Mouse (Mus musculus) lung, postnatal 0 days (tissue): Measurements from ENCODE around the gene Elk4. TPM values are rescaled to one million over a fixed set of nuclear protein-coding genes. Genes with fewer than 3 reads are reported as not detected.

Experiments
- ATAC-seq: fragments of 200-750 bp; cut with Nextera tagmentation; 2 replicates; pipeline ENCODE4 v1.8.0; 2017; ENCODE audit warnings: moderate library complexity
- DNase-seq: peaks from one replicate; pipeline ENCODE4 v3.0.0-alpha.2; 2016; ENCODE audit warnings: low spot score
- H3K27ac ChIP-seq: fragments of 300-500 bp; sonication (generic); 2 replicates; pipeline ENCODE4 v1.5.1; 2014; ENCODE audit warnings: antibody characterized with exemption, mild to moderate bottlenecking, low read length, mixed read lengths
- H3K27me3 ChIP-seq: fragments of 300-500 bp; sonication (generic); replicated peaks from 2 replicates; pipeline ENCODE4 v1.6.1; 2014; ENCODE audit warnings: low read length, mixed read lengths; ENCODE audit not compliant: insufficient read depth
- H3K36me3 ChIP-seq: fragments of 300-500 bp; sonication (generic); 2 replicates; pipeline ENCODE4 v1.6.1; 2014; ENCODE audit warnings: low read length, mixed read lengths; ENCODE audit not compliant: insufficient read depth
- H3K4me1 ChIP-seq: fragments of 300-500 bp; sonication (generic); 2 replicates; pipeline ENCODE4 v1.6.1; 2014; ENCODE audit warnings: antibody characterized with exemption, low read depth, low read length, mixed read lengths; ENCODE audit not compliant: insufficient read depth
- H3K4me2 ChIP-seq: fragments of 300-500 bp; sonication (generic); replicated peaks from 2 replicates; pipeline ENCODE4 v1.6.1; 2014; ENCODE audit warnings: low read depth, mild to moderate bottlenecking, low read length, moderate library complexity, mixed read lengths
- H3K4me3 ChIP-seq: fragments of 300-500 bp; sonication (generic); 2 replicates; pipeline ENCODE4 v1.5.1; 2014; ENCODE audit warnings: low read depth, low read length
- H3K9ac ChIP-seq: fragments of 300-500 bp; sonication (generic); replicated peaks from 2 replicates; pipeline ENCODE4 v1.6.1; 2014; ENCODE audit warnings: low read depth, mild to moderate bottlenecking
- H3K9me3 ChIP-seq: fragments of 300-500 bp; sonication (generic); 2 replicates; pipeline ENCODE4 v1.6.1; 2016; ENCODE audit warnings: low read length, mixed read lengths
- CTCF ChIP-seq: IDR thresholded peaks from 2 replicates; pipeline ENCODE4 v1.5.1; 2016; ENCODE audit warnings: antibody characterized with exemption, mild to moderate bottlenecking
- EP300 ChIP-seq: IDR thresholded peaks from 2 replicates; pipeline ENCODE4 v1.6.1; 2016; ENCODE audit warnings: antibody characterized with exemption, mild to moderate bottlenecking, control low read depth
- WGBS: fragments of 180-500 bp; shearing (Covaris S2); extraction: QIAGEN DNeasy Blood & Tissue Kit; methylation state at CpG from one replicate; pipeline ENCODE4 v1.1.7; 2014; 5-methylcytosine and 5-hydroxymethylcytosine counted together
- polyA plus RNA-seq: library from polyadenylated mRNA; unstranded; fragments of >200 nt; fragmentation: Nextera tagmentation; extraction: Ambion mirVana; gene quantifications from 2 replicates; pipeline ENCODE4 v1.2.1, GENCODE M21; 2015

Elk4 gene
- polyA plus RNA-seq, 1 experiment from 2014 or later: 26.3 TPM

DNA sequence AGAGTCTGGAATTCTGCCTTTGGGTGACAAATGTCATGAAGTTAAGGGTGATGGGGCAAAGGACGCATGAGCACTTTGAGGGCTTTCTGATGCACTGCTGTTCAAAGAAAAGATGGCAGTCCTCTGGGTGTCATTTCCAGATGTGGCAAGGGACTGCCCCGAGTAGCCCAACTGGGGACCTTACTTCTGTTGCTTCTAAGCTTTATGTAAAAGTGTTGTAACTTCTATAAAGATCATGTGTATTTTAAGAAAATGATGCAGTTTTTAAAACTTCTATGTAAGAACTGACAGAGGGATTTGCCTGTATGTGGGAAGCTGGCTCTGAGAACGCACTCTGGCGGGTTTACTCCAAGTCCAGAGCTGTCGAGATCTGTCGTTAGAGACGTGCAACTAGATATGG lies 24.8 kb downstream of the Elk4 start:
- WGBS: 74% methylated on average over 7 of the region's 7 CpGs
- H3K4me3 ChIP-seq: no peak overlapping the region
- H3K4me1 ChIP-seq: no peaks in the 10 kb centered on the region; the same call in 1 of the 2 replicates
- H3K9ac ChIP-seq: no peak overlapping the region
- TF ChIP-seq CTCF: no peak
- no peak for TF ChIP-seq EP300
- H3K4me2 ChIP-seq: no peak overlapping the region
- H3K27ac ChIP-seq: no peak overlapping the region
- H3K9me3 ChIP-seq: no peaks in the 10 kb centered on the region
- ATAC-seq: no peak
- no peaks in the 10 kb centered on the region for H3K27me3 ChIP-seq
- no peak for DNase-seq
- H3K36me3 ChIP-seq: peaks cover 20% of the 10 kb centered on the region; the same call in 1 of the 2 replicates

DNA sequence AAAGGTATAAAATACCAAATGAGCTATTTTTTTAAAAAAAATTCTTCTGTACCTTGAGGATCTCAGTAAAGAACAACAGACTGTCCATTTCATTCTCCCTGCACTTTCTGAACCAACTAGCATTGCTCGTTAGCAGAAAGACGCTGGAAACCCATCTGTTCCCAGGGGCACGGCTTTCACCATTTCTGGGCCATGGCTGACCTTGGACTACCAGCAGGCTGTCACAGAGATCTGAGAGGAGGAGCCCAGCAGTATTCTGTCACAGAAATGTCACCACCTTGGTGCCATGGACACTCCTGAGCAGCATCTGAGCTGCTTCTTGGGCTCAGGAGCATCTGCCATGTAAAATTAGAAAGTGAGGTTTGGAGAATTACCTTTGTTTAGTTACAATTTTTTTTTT lies 30.3 kb downstream of the Elk4 start:
- H3K27me3 ChIP-seq: no peaks in the 10 kb centered on the region
- no peak for ATAC-seq
- no peak overlapping the region for H3K9ac ChIP-seq
- H3K9me3 ChIP-seq: no peaks in the 10 kb centered on the region
- no peaks in the 10 kb centered on the region; the same call in 1 of the 2 replicates for H3K4me1 ChIP-seq
- H3K4me3 ChIP-seq: no peak overlapping the region
- no peak for DNase-seq
- 89% methylated on average over 3 of the region's 3 CpGs for WGBS
- no peak overlapping the region for H3K4me2 ChIP-seq
- TF ChIP-seq EP300: no peak
- no peak for TF ChIP-seq CTCF
- H3K27ac ChIP-seq: no peak overlapping the region
- H3K36me3 ChIP-seq: peaks cover 5% of the 10 kb centered on the region; the same call in 1 of the 2 replicates

DNA sequence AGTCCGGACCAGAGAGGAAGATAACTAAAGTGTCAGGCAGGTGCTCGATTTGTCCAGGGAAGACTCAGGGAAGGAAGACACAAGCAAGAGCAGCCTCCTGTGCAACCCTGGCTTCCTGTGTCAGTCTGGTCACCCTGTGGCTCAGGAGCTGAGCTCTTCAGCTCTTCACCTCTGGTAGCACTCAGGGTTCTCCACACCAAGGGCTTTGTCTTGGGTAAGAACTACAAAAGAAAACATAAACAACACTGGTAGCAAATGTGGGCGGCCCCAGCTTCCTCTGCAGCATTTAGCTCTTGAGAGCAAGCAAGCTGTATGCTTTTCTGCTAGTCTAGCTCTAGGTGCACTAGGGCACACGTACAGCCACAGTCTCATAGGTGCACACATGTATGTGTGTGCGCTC lies 31.3 kb downstream of the Elk4 start:
- H3K27ac ChIP-seq: 0 out of 2 replicates have a peak overlapping the region, but pooled peaks have one; percentile 26

DNA sequence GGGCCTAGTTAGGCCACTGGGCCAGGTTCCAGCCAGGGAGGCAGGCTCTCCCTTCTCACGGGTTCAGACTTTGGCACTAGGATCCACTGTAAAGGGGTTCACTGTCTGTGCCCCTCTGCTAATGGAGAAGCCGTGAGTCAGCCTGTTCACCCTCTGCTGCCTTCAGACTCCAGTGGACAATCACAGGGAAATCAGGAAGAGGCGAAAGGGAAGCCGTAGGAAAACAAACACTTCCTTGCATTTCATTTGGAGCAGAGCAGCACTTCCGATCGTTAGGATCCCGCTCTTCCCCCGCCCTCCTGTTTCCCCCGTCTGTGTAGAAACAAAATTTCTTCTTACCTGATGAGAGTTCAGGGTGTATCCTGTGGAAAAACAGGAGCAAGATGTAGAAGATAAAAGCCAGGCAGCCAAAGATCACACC lies 32.8 kb downstream of the Elk4 start:
- no peaks in the 10 kb centered on the region; the same call in 1 of the 2 replicates for H3K4me1 ChIP-seq
- H3K36me3 ChIP-seq: no peaks in the 10 kb centered on the region; the same call in 1 of the 2 replicates
- peak overlapping the region; percentile 74 for H3K27ac ChIP-seq
- no peak overlapping the region for H3K9ac ChIP-seq
- H3K4me2 ChIP-seq: no peak overlapping the region
- TF ChIP-seq EP300 (peak; percentile 89), CTCF (0 out of 2 replicates have a peak, but pooled peaks have one; percentile 10)
- no peaks in the 10 kb centered on the region for H3K27me3 ChIP-seq
- H3K4me3 ChIP-seq: no peak overlapping the region
- H3K9me3 ChIP-seq: no peaks in the 10 kb centered on the region
- ATAC-seq (peak; percentile 77), DNase-seq (peak; percentile 70)
- WGBS: 44% methylated on average over 9 of the region's 9 CpGs

More for the DNA sequence above, 31.3 kb downstream of the Elk4 start:
- H3K4me1 ChIP-seq: no peaks in the 10 kb centered on the region; the same call in 1 of the 2 replicates
- H3K9me3 ChIP-seq: no peaks in the 10 kb centered on the region
- H3K9ac ChIP-seq: no peak overlapping the region
- 59% methylated on average over 5 of the region's 5 CpGs for WGBS
- no peaks in the 10 kb centered on the region for H3K27me3 ChIP-seq
- ATAC-seq: peak; percentile 22; the same call in 1 of the 2 replicates
- TF ChIP-seq CTCF (no peak), EP300 (no peak)
- DNase-seq: peak; percentile 11
- no peak overlapping the region for H3K4me3 ChIP-seq
- no peak overlapping the region for H3K4me2 ChIP-seq
- peaks cover 3% of the 10 kb centered on the region; the same call in 1 of the 2 replicates for H3K36me3 ChIP-seq

DNA sequence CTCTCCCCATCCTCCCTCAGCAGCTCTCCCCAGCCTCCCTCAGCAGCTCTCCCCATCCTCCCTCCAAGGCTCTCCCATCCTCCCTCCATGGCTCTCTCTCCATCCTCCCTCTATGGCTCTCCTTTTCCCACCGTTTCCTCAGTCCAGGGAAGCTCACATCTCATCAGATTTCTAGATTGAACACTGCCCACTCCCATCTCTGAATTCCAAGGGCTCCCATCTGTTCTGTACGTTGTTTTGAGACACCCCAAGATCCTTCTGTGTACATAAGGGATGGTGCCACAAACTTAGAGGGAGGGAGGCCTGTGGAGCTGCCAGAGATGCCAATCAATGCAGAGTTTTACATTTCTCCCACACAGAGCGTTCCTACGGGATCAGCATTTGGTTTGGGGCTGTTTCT lies 36.4 kb downstream of the Elk4 start:
- WGBS: 68% methylated on average over 4 of the region's 4 CpGs
- DNase-seq: no peak

DNA sequence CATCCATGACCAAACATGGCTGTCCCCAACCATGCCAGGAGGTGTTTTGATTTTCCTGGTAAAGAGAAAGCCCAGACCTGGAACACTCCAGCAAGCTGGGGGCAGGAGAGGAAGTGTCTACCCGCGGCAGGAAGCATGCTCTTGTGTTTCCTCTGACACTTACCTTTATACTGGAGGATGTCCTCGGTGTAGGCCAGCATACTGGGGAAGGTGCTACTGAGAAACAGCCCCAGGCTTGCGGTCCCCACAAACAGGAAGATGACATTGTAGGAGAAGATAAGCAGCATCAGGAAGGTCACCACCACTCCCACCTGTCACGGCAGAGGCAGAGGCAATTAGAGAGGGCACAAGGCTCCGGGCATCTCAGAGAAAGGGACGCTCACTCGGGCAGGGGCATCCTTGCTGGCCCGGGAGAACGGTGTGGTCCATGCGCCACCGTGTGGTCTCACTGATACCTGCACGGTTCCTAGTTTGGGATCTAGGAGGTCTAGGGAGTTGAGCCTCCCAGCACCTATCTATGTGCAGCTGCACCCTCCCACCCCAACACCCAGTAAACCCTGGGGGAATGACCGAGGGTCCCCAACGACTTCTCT lies 38.8 kb downstream of the Elk4 start:
- 18% methylated on average over 15 of the region's 15 CpGs for WGBS
- Histone ChIP-seq H3K9me3 (no peaks in the 10 kb centered on the region), H3K27me3 (no peaks in the 10 kb centered on the region), H3K4me3 (no peak overlapping the region), H3K27ac (no peak overlapping the region), H3K9ac (no peak overlapping the region), H3K4me1 (no peaks in the 10 kb centered on the region), H3K4me2 (no peak overlapping the region), H3K36me3 (no peaks in the 10 kb centered on the region)
- DNase-seq (peak; percentile 68), ATAC-seq (peak; percentile 50; the same call in 1 of the 2 replicates)
- peak; percentile 95 for TF ChIP-seq CTCF
- no peak for TF ChIP-seq EP300

More for the DNA sequence above, 36.4 kb downstream of the Elk4 start:
- Histone ChIP-seq H3K27me3 (no peaks in the 10 kb centered on the region), H3K27ac (no peak overlapping the region), H3K36me3 (no peaks in the 10 kb centered on the region), H3K4me2 (no peak overlapping the region), H3K4me1 (no peaks in the 10 kb centered on the region; the same call in 1 of the 2 replicates), H3K4me3 (no peak overlapping the region), H3K9me3 (no peaks in the 10 kb centered on the region), H3K9ac (no peak overlapping the region)
- ATAC-seq: no peak
- TF ChIP-seq CTCF (no peak), EP300 (no peak)
